Mouse (Mus musculus) forebrain, embryonic 11.5 days (tissue): ENCODE measurements at regions not wholly inside any gene's neighbourhood (a gene's known extent, or its start where the extent isn't known, plus 50 kb on each side); places are given as distances from the start of the nearest gene placed in this dataset.

ENCODE experiments used
- ATAC-seq: fragments of 200-750 bp; cut with Nextera tagmentation; replicated peaks from 2 replicates; pipeline ENCODE4 v1.8.0; 2017; ENCODE audit warnings: moderate TSS enrichment; ENCODE audit not compliant: low FRiP score
- DNase-seq: peaks from one replicate; pipeline ENCODE4 v3.0.0-alpha.2; 2017; ENCODE audit warnings: low spot score
- H3K27ac ChIP-seq: fragments of 300-500 bp; sonication (generic); 2 replicates; pipeline ENCODE4 v1.5.1; 2014; ENCODE audit warnings: low read depth, low read length
- H3K27me3 ChIP-seq: fragments of 300-500 bp; sonication (generic); 2 replicates; pipeline ENCODE4 v1.6.1; 2014; ENCODE audit warnings: mild to moderate bottlenecking, low read length, mixed read lengths; ENCODE audit not compliant: control insufficient read depth, insufficient read depth
- H3K36me3 ChIP-seq: fragments of 300-500 bp; sonication (generic); 2 replicates; pipeline ENCODE4 v1.6.1; 2014; ENCODE audit warnings: mild to moderate bottlenecking, low read length, moderate library complexity, mixed read lengths; ENCODE audit not compliant: control insufficient read depth, insufficient read depth
- H3K4me1 ChIP-seq: fragments of 300-500 bp; sonication (generic); replicated peaks from 2 replicates; pipeline ENCODE4 v1.6.1; 2014; ENCODE audit warnings: low read length, mixed read lengths; ENCODE audit not compliant: control insufficient read depth, insufficient read depth
- H3K4me2 ChIP-seq: fragments of 300-500 bp; sonication (generic); 2 replicates; pipeline ENCODE4 v1.6.1; 2014; ENCODE audit warnings: low read depth, mild to moderate bottlenecking, low read length, moderate library complexity, mixed read lengths; ENCODE audit not compliant: severe bottlenecking
- H3K4me3 ChIP-seq: fragments of 300-500 bp; sonication (generic); 2 replicates; pipeline ENCODE4 v1.5.1; 2014; ENCODE audit warnings: low read depth, low read length
- H3K9ac ChIP-seq: fragments of 300-500 bp; sonication (generic); 2 replicates; pipeline ENCODE4 v1.6.1; 2014; ENCODE audit warnings: low read length
- H3K9me3 ChIP-seq: fragments of 300-500 bp; sonication (generic); 2 replicates; pipeline ENCODE4 v1.6.1; 2016; ENCODE audit warnings: low read length, mixed read lengths; ENCODE audit not compliant: control insufficient read depth
- WGBS: fragments of 180-500 bp; shearing (Covaris S2); extraction: QIAGEN DNeasy Blood & Tissue Kit; methylation state at CpG from one replicate; pipeline ENCODE4 v1.1.7; 2014; 5-methylcytosine and 5-hydroxymethylcytosine counted together

- H3K27ac ChIP-seq = no peak overlapping the region
- 34% methylated on average over 2 of the region's 2 CpGs for WGBS
- H3K27me3 ChIP-seq = no peaks in the 10 kb centered on the region
- ATAC-seq = no peak
- no peak for DNase-seq
- H3K9ac ChIP-seq = no peak overlapping the region
- H3K36me3 ChIP-seq = no peaks in the 10 kb centered on the region
- no peaks in the 10 kb centered on the region for H3K9me3 ChIP-seq
- H3K4me2 ChIP-seq = no peak overlapping the region
- H3K4me1 ChIP-seq = no peaks in the 10 kb centered on the region
- no peak overlapping the region for H3K4me3 ChIP-seq
Observed at GRCm38 (mm10) chr6:102913776-102914175, 340.9 kb upstream of the Cntn3 start.

GRCm38 (mm10) chr6:102903960-102904359, 331.1 kb upstream of the Cntn3 start:
- WGBS = 29% methylated on average over 5 of the region's 5 CpGs
- DNase-seq (no peak), ATAC-seq (peak; percentile 81)
- H3K4me2 ChIP-seq = no peak overlapping the region
- H3K9ac ChIP-seq = no peak overlapping the region
- H3K27ac ChIP-seq = no peak overlapping the region
- H3K4me1 ChIP-seq = peaks cover 2% of the 10 kb centered on the region; the same call in 1 of the 2 replicates
- H3K9me3 ChIP-seq = no peaks in the 10 kb centered on the region
- no peak overlapping the region for H3K4me3 ChIP-seq
- H3K27me3 ChIP-seq = peaks cover 6% of the 10 kb centered on the region; the same call in 1 of the 2 replicates
- H3K36me3 ChIP-seq = no peaks in the 10 kb centered on the region

- H3K27me3 ChIP-seq = peaks cover 2% of the 10 kb centered on the region; the same call in 1 of the 2 replicates
- WGBS = 66% methylated on average over 1 of the region's 1 CpGs
- no peak overlapping the region for H3K4me3 ChIP-seq
- H3K36me3 ChIP-seq = no peaks in the 10 kb centered on the region
- no peak overlapping the region for H3K4me2 ChIP-seq
- H3K4me1 ChIP-seq = peaks cover 2% of the 10 kb centered on the region; the same call in 1 of the 2 replicates
- no peaks in the 10 kb centered on the region for H3K9me3 ChIP-seq
- ATAC-seq (no peak), DNase-seq (no peak)
- no peak overlapping the region for H3K27ac ChIP-seq
- H3K9ac ChIP-seq = no peak overlapping the region
Observed at GRCm38 (mm10) chr6:102900407-102901110, 327.7 kb upstream of the Cntn3 start.

GRCm38 (mm10) chr6:102868404-102868803, 295.5 kb upstream of the Cntn3 start:
- no peak overlapping the region for H3K27ac ChIP-seq
- H3K9me3 ChIP-seq = no peaks in the 10 kb centered on the region
- H3K4me3 ChIP-seq = no peak overlapping the region
- ATAC-seq = no peak
- H3K9ac ChIP-seq = no peak overlapping the region
- no peaks in the 10 kb centered on the region for H3K4me1 ChIP-seq
- 88% methylated on average over 1 of the region's 1 CpGs for WGBS
- no peak for DNase-seq
- H3K4me2 ChIP-seq = no peak overlapping the region
- no peaks in the 10 kb centered on the region for H3K36me3 ChIP-seq
- no peaks in the 10 kb centered on the region for H3K27me3 ChIP-seq

GRCm38 (mm10) chr6:102844507-102844906, 271.6 kb upstream of the Cntn3 start:
- DNase-seq = no peak

GRCm38 (mm10) chr6:102833151-102833550, 260.2 kb upstream of the Cntn3 start:
- ATAC-seq (peak; percentile 83), DNase-seq (peak; percentile 55)
- Histone ChIP-seq H3K9me3 (no peaks in the 10 kb centered on the region), H3K4me3 (no peak overlapping the region), H3K4me1 (0 out of 2 replicates have a peak, but pooled peaks cover 3% of the 10 kb centered on the region), H3K4me2 (no peak overlapping the region), H3K27me3 (no peaks in the 10 kb centered on the region), H3K27ac (no peak overlapping the region), H3K9ac (no peak overlapping the region), H3K36me3 (no peaks in the 10 kb centered on the region)
- 7% methylated on average over 2 of the region's 2 CpGs for WGBS

More at GRCm38 (mm10) chr6:102844507-102844906, 271.6 kb upstream of the Cntn3 start:
- no peaks in the 10 kb centered on the region for H3K4me1 ChIP-seq
- H3K4me3 ChIP-seq = no peak overlapping the region
- no peak overlapping the region for H3K4me2 ChIP-seq
- H3K27ac ChIP-seq = no peak overlapping the region
- H3K27me3 ChIP-seq = no peaks in the 10 kb centered on the region
- H3K36me3 ChIP-seq = no peaks in the 10 kb centered on the region
- ATAC-seq = peak; percentile 61; the same call in 1 of the 2 replicates
- no peak overlapping the region for H3K9ac ChIP-seq
- H3K9me3 ChIP-seq = no peaks in the 10 kb centered on the region
- WGBS = 36% methylated on average over 1 of the region's 1 CpGs
